Mouse (Mus musculus): ENCODE results near the gene Sycn.

- TF ChIP-seq CTCF (IDR thresholded peaks at IDR 0.05; ENCODE audit: low read depth) (no peak), EP300 (IDR thresholded peaks at IDR 0.05; ENCODE audit: low read depth) (no peak)
These were observed 44.3 kb downstream of the Sycn start for GRCm38 (mm10) chr7:28585001-28585400.

Measured in liver, postnatal 0 days (tissue).